Mouse (Mus musculus) lung, adult 2 months (tissue): ENCODE measurements around the gene Jaml. TPM values are rescaled to one million over a fixed set of nuclear protein-coding genes. Genes with fewer than 3 reads are reported as not detected.

Experiments used
- DNase-seq: peaks from one replicate; pipeline ENCODE4 v3.0.0; 2022
- H3K4me1 ChIP-seq: fragments of 200-500 bp; 2 replicates; pipeline ENCODE4 v1.6.1; 2011; ENCODE audit warnings: low read length; ENCODE audit not compliant: control insufficient read depth, insufficient read depth
- H3K4me3 ChIP-seq: fragments of 200-500 bp; replicated peaks from 2 replicates; pipeline ENCODE3; 2011; ENCODE audit warnings: low read depth, mild to moderate bottlenecking, control low read depth, low read length; ENCODE audit errors: extremely low read depth
- CTCF ChIP-seq: fragments of 200-500 bp; IDR thresholded peaks from 2 replicates; pipeline ENCODE4 v1.5.1; 2011; ENCODE audit warnings: mild to moderate bottlenecking, low read length, control low read depth; ENCODE audit not compliant: insufficient read depth
- POLR2A ChIP-seq: fragments of 200-500 bp; IDR thresholded peaks from 2 replicates; pipeline ENCODE4 v1.6.1; 2011; ENCODE audit warnings: low read depth, mild to moderate bottlenecking, control low read depth, low read length, borderline replicate concordance; ENCODE audit errors: extremely low read depth
- WGBS: fragments of 180-500 bp; shearing (Covaris S2); methylation state at CpG from one replicate; pipeline ENCODE4 v1.1.7; 2018; 5-methylcytosine and 5-hydroxymethylcytosine counted together
- polyA plus RNA-seq: library from polyadenylated mRNA; depleted of rRNA; stranded (reverse); fragments of >200 nt; gene quantifications from 2 replicates; pipeline ENCODE4 v1.2.3, GENCODE M21; 2012

The Jaml gene
- polyA plus RNA-seq, 1 experiment: 1.3 TPM

- TF ChIP-seq CTCF (no peak), POLR2A (no peak)
- Histone ChIP-seq H3K4me1 (no peaks in the 10 kb centered on the region), H3K4me3 (no peak overlapping the region)
- WGBS: 54% methylated on average over 3 of the region's 3 CpGs
- DNase-seq: no peak
Measured at GRCm38 (mm10) chr9:45077859-45078258, 1.1 kb upstream of the Jaml start.

- DNase-seq: no peak
- TF ChIP-seq POLR2A (no peak), CTCF (no peak)
- Histone ChIP-seq H3K4me3 (no peak overlapping the region), H3K4me1 (no peaks in the 10 kb centered on the region)
- WGBS: 82% methylated on average over 3 of the region's 3 CpGs
Measured at GRCm38 (mm10) chr9:45083132-45083531, 4.1 kb downstream of the Jaml start.

DNA sequence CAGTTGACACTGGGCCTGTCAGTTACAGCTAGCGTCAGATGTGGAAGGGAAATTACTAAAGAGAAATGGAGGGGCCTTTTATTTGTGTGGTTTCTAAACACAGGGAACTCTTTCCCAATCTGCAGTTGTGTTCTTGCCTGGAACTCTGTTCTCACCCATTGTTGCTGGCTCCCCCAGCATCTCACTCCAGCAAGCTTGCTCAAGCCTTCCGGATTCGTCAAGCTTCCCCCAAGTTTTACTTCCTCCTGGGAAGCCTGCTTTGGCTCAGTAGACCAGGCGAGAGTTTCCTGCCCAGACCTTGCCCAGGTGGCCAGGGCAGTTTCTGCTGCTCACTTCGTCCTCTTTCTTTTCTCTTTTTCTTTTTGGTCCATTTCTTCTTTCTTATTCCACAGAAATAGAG is 5.6 kb downstream of the Jaml start:
- Histone ChIP-seq H3K4me1 (no peaks in the 10 kb centered on the region), H3K4me3 (no peak overlapping the region)
- WGBS: 51% methylated on average over 5 of the region's 5 CpGs
- TF ChIP-seq CTCF (no peak), POLR2A (no peak)
- DNase-seq: no peak

DNA sequence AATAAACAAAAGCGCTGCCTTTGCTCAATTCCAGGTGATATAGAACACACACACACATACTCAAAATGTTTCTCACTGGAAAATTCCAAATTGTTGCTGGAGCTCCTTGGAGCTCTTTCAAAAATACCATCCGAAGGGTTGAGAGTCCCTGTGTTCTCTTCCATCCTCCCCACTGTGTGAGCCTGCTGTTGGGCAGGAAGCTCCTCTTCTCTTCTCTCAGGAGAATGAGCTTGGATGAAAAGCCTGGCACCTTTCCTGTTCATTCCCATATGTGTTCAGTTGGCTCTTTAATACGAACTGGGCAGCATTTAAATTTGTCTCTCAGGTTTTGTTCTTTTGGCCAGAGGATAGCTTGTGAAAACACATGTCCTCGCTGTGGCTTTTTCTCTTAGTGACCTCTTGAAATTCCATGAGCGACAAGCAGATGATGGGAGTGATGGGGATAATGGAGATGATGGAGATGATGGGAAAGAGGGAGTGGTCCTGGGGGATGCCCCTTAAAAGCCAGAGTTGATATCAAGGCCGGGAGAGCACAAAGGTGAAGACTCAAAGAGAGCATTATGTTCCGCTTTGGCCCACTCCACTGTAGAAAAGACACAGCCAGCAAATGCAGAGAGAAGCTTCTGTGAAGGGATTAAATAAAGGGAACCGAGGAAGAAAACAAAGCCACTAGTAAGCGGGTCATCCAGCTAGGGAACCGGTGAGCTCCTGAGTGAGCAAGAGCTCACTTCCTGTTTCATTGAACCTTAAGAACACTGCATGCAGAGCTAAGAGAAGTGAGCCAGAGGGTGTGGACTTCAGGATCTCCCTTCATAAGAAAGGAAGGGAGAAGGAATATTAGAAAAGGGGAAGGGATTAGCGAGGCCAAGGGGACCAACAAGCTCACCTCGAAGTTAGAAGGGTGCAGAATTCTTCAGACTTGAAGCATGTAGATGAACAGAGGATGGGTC is 7.0 kb downstream of the Jaml start:
- DNase-seq: no peak
- TF ChIP-seq POLR2A (no peak), CTCF (no peak)
- Histone ChIP-seq H3K4me1 (no peaks in the 10 kb centered on the region), H3K4me3 (no peak overlapping the region)
- 66% methylated on average over 12 of the region's 12 CpGs for WGBS

DNA sequence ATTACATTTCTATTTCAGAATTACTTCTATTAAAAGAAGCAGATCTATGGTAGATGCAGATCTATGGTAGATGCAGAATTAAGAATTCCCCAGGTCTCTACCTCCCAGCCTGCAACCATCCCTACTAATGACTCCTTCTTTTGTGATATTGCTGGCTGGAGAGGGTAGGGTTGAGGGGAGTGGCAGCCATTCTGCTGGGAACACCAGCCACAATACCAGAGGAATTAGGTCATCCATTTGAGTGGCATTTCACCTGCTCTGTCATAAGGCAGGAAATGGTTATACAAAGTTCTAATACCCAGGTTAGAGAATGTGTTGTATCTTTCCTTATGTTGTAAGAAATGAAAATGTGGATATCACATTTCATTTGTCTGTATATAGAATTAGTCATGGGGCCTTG is 9.1 kb downstream of the Jaml start:
- TF ChIP-seq POLR2A: no peak
- DNase-seq: no peak
- Histone ChIP-seq H3K4me1 (peaks cover 3% of the 10 kb centered on the region; the same call in 1 of the 2 replicates), H3K4me3 (no peak overlapping the region)

GRCm38 (mm10) chr9:45090811-45091210 is 11.8 kb downstream of the Jaml start:
- Histone ChIP-seq H3K4me3 (no peak overlapping the region), H3K4me1 (peaks cover 3% of the 10 kb centered on the region)
- TF ChIP-seq POLR2A (no peak), CTCF (no peak)
- WGBS: 69% methylated on average over 3 of the region's 3 CpGs
- no peak for DNase-seq

- peak; percentile 23 for DNase-seq
- TF ChIP-seq CTCF (no peak), POLR2A (no peak)
- H3K4me3 ChIP-seq: no peak overlapping the region
- peaks cover 3% of the 10 kb centered on the region for H3K4me1 ChIP-seq
- 26% methylated on average over 4 of the region's 4 CpGs for WGBS
Measured at GRCm38 (mm10) chr9:45092641-45093040, 13.7 kb downstream of the Jaml start.

GRCm38 (mm10) chr9:45095149-45095937 is 16.4 kb downstream of the Jaml start:
- H3K4me3 ChIP-seq: no peak overlapping the region
- TF ChIP-seq CTCF: no peak
- no peak for TF ChIP-seq POLR2A
- WGBS: 44% methylated on average over 6 of the region's 6 CpGs
- peaks cover 3% of the 10 kb centered on the region for H3K4me1 ChIP-seq
- DNase-seq: peak; percentile 14

DNA sequence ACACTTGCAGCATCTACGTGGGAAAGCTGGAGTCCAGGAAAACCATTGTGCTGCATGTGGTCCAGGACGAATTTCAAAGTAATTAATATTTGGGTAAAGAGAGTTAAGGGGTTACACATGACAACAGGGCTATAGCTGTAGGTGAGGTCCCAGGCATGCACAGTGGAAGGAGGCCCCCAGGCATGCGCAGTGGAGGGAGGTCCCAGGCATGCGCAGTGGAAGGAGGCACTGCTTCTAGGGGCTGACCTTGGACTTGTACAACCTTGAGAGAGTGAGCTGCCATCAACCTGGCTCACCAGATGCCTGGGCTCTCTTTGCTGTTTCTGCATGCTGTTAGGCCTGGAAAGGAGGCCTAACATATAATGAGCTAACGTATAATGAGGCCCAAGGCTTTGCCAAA is 18.9 kb downstream of the Jaml start:
- H3K4me3 ChIP-seq: no peak overlapping the region
- no peaks in the 10 kb centered on the region; the same call in 1 of the 2 replicates for H3K4me1 ChIP-seq
- 80% methylated on average over 5 of the region's 5 CpGs for WGBS
- TF ChIP-seq POLR2A (no peak), CTCF (no peak)
- DNase-seq: no peak
